Mouse (Mus musculus) embryo, embryonic 10.5 days (tissue): Measurements from ENCODE around the gene Rln3.

Experiments
- DNase-seq: peaks from one replicate; pipeline ENCODE4 v3.0.0-alpha.2; 2015; ENCODE audit warnings: low spot score

Gene Rln3

DNA sequence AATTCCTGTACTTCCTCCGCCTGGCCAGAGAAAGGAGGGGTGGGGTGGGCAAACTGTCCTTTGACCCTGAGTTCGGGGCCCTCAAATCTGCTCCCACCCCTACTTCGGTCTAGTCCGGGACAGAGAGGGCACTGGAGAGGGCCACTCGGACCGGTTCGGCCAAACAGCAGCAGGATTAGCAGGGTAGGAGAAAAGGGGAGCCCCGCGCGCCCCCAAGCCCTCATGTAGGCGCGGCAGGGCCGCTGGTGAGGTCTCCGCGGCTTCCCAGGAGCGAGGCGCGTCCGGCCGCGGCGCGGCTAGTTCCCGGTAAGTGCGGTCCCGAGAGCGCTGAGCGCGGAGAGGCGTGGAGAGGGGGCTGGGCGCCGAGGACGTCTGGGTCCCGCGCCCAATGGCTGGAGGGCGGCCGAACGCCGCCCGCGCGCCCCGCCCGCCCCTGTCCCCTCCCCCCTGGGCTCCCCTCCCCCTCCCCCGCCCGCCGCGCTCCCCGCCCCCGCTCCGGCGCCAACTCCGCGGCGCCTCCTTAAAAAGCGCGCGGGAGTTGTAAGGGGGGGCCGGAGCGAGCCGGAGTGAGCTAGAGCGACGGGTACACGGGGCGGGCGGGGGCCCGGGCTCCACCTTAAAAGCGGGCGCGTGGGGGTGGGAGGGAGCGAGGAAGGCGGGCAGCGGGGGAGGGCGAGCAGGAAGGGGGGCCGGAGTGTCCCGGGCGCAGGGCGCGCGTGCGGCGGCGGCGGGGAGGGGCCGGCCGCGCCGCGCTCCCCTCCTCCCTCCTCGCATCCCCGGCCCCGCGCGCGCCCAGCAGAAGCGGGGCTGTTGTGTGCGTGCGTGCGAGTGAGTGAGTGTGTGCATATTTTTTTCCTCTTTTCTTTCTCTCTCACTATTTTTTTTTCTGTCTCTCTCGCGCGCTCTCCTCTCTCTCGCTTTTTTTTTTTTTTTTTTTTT lies 48.0 kb downstream of the Rln3 start:
- peak; percentile 91 for DNase-seq

GRCm38 (mm10) chr8:83995973-83996372 lies 48.8 kb downstream of the Rln3 start:
- DNase-seq, result no peak

DNA sequence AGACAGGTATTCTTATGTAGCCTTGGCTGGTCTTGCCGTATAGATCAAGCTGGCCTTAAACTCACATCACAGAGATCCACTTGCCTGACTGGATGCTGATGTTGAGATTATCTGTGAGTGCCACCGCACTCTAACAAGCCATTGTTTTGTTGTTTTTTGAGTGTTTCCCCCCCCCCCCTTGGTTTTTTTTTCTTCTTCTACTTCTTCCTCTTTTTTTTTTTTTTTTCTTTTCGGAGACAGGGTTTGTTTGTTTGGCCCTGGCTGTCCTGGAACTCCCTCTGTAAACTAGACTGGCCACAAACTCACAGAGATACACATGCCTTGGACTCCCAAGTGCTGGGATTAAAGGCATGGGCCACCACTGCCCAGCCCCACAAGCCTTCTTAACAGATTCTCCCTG lies 50.8 kb downstream of the Rln3 start:
- no peak for DNase-seq
